Mouse (Mus musculus): ENCODE measurements at regions not wholly inside any gene's neighbourhood (a gene's known extent, or its start where the extent isn't known, plus 50 kb on each side); places are given as distances from the start of the nearest gene placed in this dataset.
A peak's percentile ranks its signal among the peaks of the same experiment; 100 is the strongest.

DNA sequence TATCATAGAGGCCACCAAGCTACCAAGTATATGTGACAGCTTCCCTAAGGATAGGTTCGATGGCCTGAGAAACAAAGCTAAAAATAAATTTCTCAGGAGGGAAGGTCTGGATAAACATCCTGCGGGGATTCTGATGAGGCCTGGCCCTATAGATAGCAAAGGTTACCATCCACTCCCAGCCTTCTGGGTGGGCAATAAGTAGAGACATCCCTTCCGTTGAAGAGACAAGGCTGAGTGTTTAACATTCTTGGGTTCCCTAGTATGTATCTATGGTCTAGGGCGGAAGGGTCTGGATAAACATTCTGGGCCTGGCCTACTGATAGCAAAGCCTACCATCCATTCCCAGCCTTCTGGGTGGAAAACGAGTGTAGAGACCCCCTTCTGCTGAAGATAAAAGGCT is 180.5 kb upstream of the Dlk1 start:
- no peak for DNase-seq

DNA sequence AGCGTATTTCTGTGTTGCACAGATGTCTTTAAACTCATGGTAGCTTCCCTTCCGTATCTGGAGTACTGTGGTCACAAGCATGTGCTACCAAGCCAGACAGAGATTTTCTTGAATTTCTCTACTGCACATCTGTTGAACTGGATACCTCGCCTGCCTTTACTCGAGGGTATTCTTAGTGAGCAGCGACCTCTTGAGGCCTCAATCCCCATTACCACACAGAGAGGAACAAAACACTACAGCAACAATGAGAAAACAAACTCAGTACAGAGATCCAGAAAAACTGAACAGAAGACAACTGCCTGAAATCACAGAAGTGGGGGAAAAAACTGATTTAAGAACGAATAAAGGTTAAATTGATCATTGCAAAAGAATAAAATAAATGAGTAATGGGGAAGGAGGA is 137.8 kb upstream of the Dlk1 start:
- DNase-seq = peak in 1 of 2 experiments; percentile 14

DNA sequence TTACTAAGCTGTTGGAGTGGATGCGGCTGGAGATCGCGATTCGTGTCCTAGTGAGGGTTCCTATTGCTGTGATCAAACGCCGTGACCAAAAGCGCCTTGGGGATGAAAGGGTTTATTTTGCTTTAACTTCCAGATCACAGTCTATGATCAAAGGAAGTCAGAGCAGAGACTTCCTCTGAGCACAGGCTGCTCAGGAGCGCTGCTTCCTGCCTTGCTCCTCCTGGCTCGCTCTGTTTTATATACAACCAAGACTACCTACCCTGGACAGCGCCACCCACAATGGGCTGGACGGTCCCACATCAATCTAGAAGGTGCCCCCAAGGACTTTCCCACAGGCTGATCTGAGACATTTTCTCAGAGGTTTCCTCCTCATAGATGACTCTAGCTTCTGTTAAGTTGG is 126.6 kb upstream of the Dlk1 start:
- no peak for DNase-seq

DNA sequence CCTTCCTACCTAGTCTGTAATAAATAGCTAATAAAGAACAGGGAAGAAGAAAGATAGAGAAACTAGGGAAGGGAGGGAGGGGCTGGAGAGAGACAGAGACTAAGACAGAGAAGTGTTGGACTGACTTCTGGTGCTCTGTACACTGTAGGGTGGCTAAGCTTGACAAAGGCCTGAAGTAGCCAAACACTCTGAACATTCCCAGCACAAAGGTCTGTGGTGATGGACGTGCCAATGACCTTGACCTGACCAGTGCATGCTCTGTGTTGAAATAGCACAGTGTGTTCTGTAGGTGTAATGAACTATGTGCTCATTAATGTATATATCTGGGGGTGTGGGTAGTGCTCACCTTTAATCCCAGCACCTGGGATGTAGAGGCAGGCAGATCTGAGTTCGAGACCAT is 81.3 kb upstream of the Dlk1 start:
- DNase-seq = no peak

DNA sequence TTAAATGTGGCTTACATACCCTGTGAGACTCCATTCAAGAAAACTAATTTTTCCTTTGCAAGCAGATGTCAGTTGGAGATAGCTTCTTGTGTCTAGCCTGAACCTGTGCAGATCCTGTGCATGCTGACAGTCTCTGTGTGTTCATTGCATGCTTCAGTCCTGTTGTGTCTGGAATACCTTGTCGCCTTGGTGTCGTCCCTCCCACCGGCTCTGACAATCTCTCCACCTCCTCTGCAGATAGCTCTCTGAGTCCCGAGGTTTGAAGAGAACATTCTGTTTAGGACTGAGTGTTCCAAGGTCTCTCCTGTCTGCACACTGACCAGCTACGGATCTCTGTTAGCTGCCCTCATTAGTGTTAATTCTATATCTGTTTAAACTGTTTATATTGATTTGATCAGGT is 66.8 kb upstream of the Dlk1 start:
- no peak for DNase-seq

DNA sequence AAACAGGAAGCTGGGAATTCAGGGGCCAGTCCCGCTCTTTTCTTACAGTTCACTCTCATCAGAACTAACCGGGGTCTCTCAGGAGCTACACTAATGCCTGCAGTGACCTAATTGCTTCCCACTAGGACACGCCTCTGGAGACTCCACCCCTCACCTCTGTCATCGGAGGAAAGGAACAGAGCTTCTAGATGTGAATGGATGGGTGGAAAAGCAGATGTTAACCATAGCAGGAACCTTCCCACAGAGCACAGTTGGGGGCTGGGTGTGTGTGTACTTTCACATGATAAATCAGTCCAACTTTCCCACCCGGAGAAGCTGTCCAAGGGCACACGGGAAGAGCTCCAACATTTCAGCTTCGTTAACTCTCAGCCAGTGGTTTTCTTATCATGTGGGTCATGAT is 63.8 kb upstream of the Dlk1 start:
- DNase-seq = no peak

DNA sequence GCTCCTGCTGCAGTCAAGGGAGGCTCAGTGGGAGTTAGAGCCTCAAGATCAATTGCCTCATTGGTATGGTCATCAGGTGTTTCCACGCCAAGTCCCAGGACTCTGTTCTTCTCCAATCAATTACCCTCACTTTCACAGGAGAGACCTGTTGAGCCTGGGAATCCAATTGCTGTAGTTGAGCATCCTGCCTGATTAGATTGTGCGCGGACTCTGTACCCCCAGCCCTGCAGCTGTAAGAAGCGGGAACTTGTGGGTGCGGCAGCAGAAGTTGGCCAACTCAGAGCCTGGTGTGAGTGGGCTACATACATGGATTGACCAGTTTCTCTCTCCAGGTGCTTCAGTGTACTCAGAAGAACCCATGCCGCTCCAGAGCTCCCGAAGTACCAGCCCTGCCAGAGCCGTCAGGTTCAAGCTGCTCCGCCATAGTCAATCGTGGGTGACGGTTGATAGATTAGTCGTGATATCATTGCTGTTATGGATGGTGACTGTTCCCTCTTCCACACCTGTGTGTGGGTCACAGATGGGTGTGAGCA is 62.2 kb upstream of the Dlk1 start:
- DNase-seq = no peak

DNA sequence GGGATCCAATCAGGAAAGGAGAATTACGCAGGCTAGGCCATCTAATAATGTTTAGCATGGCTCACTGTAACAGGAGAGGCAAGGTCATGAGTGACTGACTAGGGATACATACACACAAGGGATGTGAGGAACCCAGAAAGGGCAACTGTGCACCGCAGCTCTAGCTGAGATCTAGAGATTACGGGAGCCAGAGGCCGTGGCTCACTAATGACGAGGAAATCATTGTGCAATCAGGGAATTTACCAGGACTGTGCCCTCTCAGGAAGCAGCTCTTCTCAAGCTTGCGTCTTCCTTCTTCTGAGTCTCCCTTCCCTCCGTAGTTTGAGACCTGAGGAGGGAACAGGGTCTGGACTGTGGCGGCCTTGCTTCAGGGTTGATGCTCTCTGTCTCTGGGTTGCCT is 61.6 kb upstream of the Dlk1 start:
- no peak for DNase-seq

DNA sequence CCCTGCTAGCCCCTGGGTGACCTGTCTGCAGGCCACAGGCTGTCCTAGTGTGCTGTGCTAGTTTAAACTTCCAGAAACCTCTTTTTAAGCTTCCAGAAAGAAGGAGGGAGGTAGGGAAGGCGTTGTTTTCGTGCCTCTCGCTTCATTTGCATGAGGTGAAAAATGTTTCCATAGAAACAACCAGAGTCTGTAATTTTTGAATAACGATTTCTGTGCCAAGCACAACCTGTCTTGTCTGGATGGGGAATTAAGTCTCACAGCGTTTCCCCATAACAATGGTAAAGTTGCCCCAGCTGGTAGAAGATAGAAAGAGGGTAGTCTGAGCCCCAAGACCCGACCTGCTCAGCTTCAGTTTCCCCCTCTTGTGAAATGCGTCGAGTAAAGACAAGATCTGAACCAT is 59.3 kb upstream of the Dlk1 start:
- DNase-seq = no peak

DNA sequence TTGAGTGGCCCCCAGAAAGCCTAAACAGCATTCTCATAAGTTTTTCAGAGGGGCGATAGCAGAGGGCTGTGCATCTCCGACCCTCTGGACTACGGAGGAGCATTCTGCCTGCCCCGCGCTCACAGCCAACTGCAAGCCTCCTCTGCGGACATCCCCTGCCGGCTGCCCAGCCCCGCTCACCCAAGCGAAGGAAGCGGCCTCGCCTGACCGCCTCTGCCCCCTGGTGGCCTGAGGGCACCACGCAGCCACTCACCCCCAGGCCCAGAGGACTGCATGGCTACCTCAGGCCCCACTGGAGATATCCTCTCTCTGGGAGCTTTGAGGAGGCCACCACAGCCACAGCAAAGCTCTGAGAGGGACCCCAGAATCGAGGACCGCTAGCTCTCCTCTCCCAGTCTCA is 58.8 kb upstream of the Dlk1 start:
- DNase-seq = peak; percentile 46 to 88

DNA sequence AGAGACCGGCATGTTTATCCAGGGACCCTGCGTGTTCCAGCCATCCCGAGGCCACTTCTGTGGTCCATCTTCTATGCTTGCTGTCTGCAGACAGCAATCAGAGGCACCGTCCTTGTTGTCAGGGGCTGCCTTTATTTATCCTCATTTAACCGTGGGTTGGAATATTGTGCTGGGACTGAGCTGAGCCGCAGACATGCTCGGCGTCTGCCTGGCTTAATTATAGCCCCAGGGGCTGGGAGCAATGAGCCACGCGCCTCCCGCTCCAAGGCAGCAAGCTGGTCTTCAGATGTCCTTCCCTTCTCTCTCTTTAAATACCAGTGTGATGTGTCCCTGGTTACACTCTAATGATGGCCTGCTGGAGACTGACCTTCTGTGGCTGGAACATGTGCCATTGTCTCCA is 58.2 kb upstream of the Dlk1 start:
- DNase-seq = no peak

DNA sequence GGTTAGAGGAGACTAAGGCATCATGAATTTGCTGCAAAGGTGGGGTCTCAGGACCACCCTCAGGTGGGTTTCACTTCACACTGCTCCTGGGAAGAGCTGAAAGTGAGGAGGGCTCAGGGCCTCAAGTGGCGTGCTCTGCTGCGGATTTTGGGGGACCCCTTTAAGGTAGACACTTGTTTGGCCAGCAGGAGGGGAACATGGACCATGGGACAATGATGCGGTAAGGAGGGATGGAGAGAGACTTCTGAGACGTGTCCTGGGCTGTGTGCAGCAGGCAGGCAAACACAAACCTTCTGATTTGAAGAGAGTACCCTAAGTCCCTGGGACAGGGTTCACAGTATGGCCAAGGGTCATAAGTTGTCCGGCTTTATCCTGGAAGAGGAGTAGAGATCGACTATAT is 56.0 kb upstream of the Dlk1 start:
- DNase-seq = no peak

DNA sequence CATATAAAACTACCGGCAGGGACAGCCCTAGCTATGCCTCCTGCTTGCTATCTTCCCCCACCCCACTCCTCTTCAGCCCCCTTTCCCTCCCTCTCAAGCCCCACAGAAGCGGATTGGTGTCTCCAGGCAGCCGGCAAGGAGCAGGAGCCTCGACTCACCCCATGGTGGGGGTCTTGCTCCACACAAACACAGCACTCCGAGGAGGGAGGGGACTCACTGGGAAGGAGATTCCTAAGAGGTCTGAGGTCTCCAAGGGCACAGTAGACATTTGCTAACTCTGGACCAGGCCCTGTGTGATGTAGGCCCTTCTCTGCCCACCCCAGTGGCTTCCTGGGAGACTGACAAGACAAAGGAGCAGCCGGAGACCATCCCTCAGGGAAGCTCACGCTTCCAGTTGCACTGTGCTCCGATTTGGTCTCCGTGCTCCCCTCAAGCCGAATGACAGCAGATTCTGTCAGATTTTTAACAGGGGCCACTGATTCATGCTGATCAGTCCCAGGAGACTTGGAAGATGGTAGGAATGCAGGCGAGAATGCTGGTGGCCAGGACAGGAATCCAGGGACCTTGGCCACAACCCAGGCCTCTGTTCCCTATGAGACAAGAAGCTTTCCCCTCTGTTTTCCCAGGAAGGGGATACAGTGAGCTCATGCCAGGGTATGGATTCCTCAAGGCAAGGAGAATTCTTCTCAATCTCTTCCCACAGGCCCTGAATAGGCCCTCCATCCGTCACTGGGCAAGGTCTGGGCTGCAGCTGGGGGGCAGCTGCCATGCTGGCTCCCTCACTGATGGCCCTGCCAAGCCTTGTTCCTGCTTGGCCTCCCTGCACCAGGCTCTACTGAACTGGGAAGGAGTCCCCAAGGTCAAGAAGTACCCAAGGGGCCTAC is 55.2 kb upstream of the Dlk1 start:
- peak in 1 of 2 experiments; percentile 11 for DNase-seq

DNA sequence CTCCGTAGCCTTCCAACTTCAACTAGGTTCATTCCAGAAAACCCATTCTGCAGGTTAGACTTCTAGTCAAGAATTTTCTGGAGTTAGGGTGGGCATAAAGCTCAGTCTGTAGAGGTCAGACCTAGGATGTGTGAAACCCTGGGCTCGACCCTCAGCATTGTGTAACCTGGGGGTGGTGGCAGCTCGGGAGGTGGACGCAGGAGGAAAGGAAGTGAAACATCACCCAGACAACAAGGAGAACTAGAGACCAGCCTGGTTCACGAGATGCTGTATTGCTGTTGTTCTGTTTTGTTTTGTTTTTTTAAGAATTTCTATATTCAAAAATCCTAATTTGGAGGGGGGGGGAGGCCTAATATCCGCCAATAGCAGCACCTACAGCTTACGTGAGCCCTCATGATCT is 54.1 kb upstream of the Dlk1 start:
- DNase-seq = no peak

DNA sequence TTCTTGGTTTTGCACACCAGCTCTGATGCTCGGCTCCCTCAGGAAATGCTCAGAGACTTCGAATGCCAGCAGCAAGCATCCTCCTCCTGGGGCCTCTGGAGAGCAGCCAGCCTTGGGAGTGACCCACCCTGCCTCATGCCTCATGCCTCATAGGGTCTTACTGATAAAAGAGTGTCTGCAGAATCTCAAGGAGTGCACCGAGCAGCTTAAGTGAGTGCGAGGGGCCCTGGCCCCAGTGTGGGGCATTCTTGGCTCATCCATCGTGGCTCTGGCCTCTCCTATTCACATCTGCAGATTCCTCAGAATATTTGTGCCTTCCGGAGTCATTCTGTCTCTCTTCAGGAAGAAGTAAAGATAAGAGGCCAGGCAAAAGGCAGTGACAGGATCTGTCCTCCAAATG is 53.7 kb upstream of the Dlk1 start:
- DNase-seq = no peak

DNA sequence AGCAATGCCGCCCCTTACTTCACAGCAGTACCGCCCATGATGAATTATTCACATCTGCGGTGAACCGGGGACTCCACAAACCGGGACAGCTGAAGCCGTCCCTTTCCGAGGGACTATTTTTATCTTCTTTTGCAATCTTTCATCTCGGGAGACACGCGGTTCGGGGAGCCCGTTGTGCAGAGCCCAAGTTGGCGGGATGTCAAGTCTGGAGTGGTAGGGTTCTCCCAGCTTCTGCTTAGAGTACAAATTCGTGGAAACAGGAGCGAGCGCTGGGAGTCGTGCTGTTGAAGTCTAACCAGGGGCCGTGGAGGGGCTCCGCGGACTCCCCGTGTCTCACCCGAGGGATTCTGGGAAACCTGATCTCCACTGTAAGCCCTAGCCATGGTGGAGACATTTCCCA is 53.0 kb upstream of the Dlk1 start:
- DNase-seq = peak; percentile 17 to 46

DNA sequence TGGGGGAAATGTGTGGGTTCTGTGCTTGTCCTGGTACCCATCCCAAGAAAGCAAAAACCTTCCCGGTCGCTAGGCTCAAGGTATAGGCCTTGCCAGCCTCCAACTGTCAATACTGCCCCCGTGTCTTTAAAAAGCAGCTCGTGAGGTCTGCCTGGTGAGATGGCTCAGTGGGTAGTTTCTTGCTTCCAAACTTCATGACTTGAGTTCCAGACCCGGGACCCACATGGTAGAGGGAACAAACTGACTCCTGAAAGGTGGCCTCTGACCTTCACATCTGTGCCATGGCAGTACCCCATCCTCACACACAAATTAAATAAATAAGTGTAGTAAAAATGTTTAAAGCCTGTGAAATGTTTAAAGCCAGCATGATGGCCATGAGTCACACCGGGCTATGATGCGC is 52.6 kb upstream of the Dlk1 start:
- DNase-seq = no peak

DNA sequence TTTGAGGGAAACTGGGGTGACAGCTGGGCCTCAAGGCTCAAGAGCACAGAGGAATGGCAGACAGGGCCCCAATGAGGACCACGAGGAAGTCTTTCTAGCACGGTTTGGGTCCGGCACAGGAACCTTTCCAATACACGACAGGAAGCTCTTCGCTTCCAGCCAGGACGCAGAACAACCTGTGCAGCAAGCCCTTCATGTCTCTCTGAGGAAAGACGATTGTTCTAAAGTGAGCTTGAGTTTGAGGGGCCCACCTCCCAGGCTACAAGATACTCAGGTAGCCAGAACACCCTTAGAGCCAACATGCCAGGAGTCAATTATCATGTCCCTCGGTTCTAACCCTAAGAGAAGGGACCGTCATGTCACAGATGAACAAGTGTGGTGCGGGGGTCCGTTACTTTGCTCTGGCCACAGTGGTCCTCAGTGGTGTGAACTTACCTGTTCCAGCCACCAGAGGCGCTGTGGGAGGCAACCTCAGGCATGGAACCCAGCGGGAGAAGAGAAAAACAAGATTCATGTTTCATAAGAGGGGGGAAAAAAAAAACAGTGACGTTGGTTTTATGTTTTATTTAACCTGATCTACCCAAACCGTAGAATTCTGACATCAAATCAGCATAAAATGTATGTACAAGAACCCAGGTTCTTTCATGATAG is 51.6 kb upstream of the Dlk1 start:
- DNase-seq = peak in 1 of 2 experiments; percentile 42

DNA sequence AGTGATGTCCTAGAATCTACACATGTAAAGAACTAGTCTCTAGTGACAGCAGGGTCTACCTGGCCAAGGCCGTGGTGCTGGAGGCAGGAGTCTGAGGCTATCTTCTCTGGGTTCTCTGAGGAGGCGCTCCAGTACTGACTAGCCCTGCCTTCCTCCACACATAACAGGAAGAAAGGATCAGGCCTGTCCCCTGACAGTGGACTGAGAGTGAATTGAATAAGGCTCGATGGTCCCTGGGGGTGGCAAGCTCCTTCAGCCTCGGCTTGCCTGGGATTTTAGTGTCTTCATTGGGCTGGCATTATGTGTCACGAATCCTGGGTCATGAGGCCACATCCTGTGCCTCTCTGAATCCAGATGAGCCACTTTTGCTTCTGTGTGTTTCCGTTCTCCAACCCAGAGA is 50.9 kb upstream of the Dlk1 start:
- DNase-seq = no peak

DNA sequence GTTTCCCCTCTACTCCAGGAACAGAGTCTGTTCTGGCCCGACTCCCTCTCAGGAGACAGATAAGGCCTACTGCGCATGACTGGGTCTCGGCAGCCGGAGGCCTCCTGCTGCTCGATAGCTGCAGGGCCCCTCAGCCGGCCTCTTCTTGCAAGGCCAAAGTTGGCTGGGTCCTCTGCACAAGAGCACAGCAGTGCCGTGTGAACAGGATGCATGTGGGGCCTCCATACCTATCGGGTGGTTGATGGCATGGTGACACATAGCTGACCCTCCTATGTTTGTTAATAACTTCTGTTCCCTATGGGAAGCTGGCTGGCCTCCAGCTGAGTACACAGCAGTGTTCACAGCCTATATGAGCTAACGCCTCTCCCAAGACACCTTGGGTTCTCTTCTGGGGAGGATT is 50.4 kb upstream of the Dlk1 start:
- peak in 1 of 2 experiments; percentile 13 for DNase-seq

Measured in kidney, postnatal 36 days (tissue).